Mouse (Mus musculus) A20 (cell line): ENCODE measurements around the gene Ypel1.
A peak's percentile ranks its signal among the peaks of the same experiment; 100 is the strongest.

Source experiments
- DNase-seq: peaks from one replicate; pipeline ENCODE4 v3.0.0-alpha.2; 2011; ENCODE audit warnings: low read depth, low spot score

The Ypel1 gene

DNA sequence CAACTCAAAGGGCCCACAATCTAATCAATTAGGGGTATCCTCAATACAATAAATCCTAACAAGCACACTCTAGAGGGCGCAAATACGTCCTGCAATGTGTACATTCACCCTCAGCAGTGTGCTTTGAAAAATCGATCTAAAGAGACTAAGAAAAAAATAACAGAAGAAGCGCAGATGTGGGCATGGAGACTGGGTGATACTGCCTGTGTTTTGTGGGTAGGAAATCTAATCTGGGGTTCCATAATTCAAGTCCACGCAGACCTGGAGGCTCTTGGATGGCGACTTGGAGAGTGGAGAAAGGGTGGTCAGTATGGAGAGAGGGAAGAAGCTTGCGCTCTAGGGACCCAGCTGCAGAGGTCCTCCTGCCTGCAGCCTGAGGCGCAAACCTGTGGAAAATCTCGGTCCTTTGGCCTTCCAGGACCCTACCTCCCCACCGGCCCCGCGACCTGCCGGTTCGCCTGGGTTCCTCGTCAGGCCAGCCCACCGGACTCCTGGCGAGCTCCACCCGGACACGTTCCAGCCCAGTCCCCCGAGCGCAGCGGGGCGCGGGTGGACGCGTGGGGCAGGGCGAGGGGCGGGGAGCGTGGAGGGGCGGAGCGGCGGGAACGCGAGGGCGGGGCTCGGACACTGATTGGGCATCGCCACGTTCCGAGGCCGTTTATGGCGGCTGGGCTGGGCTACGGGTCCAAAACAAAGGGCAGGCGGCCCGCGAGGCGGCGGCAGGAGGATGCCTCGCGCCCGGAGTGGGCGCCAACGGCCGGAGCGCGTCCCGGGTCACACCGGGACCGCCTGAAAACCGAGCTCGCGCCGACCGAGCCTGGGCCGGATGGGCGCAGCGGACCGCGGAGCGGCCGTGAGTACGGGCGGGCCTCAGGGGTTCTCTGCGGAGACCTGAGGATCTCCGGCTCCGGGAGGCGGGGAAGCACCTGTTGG, at the start of gene Ypel1:
Ypel1 (plus strand) TSS at position 186 of the 933 bp plus-strand sequence.
- DNase-seq = peak; percentile 84

- DNase-seq = no peak
Observed at GRCm38 (mm10) chr16:17024469-17025148, 44.9 kb upstream of the Ypel1 start.

DNA sequence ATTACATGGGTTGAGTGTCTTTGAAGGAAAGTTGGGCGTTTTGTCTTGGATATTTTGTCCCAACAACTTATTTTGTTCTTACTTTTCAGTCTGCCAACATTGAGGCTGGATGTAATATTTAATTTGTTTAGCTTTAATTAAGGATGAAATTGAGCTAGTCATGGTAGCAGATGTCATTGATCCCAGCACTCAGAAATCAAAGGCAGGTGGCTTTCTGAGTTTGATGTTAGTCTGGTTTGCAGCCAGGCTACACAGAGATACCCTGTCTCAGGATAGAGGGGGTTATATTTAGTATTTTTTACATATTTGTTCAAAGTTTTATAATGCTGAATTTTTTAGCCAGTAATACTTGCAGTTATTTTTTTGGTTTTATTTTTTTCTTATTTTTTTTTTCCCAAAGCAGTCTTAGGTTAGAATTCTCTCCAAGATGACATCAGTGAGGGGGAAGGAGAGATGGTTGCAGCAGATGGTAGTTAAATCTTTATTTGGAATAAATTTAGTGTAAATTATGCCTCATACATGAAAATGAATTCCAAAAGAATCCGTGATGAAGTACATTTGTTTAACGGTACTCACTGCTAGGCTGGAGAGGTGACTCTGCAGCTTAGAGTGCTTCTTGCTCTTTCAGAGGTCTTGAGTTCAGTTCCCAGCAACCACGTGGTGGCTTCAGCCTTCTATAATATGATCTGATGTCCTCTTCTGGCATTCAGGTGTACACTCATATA, 39.4 kb upstream of the Ypel1 start:
- no peak for DNase-seq

DNA sequence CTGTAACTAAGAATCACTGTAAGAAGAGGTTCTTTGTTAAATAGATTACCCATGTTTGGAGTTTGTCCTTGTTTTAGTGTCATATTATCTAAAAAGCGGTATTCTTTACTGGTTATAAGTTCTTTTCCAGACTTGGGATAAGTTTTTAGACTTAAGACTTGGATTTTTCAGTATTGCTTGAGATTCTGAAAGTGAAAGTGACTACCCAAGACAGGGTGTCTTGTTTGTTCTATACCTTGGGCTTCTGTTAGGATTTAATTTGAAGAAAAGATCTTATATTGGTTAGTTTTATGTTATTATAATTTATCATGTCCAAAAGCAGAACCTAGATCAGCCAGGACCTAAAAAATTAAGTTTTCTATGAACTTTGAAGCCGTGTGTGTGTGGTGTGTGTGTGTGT, 35.7 kb upstream of the Ypel1 start:
- DNase-seq = no peak

GRCm38 (mm10) chr16:17040716-17041115, 28.8 kb upstream of the Ypel1 start:
- DNase-seq = no peak

- no peak for DNase-seq
Observed at GRCm38 (mm10) chr16:17041417-17041816, 28.1 kb upstream of the Ypel1 start.

GRCm38 (mm10) chr16:17044320-17044719, 25.2 kb upstream of the Ypel1 start:
- no peak for DNase-seq

- DNase-seq = no peak
Observed at GRCm38 (mm10) chr16:17045287-17045686, 24.2 kb upstream of the Ypel1 start.

DNA sequence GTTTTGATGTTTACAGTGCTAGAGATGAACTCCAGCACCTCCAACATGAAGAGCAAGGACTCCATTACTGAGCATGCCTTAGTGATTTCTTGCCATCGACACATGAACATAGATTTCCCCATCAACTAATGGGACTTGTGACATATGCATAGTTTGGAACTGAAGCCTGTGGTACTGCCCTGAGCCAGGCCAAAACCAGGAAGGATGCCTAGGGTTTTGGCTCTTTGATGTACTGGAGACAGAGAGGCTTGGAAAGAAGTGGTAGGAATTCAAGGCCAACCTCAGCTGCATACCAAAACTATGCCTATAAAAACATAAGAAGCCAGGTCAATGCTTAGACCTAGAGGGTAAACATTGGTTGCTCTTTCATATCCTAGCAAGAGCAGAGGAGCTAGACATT, 19.6 kb upstream of the Ypel1 start:
- DNase-seq = no peak

- DNase-seq = no peak
Observed at GRCm38 (mm10) chr16:17052087-17052486, 17.4 kb upstream of the Ypel1 start.

- DNase-seq = no peak
Observed at GRCm38 (mm10) chr16:17053903-17054302, 15.6 kb upstream of the Ypel1 start.

GRCm38 (mm10) chr16:17055584-17055983, 13.9 kb upstream of the Ypel1 start:
- DNase-seq = no peak

GRCm38 (mm10) chr16:17062338-17062737, 7.2 kb upstream of the Ypel1 start:
- DNase-seq = no peak

GRCm38 (mm10) chr16:17067552-17067951, 1.9 kb upstream of the Ypel1 start:
- no peak for DNase-seq

- DNase-seq = peak; percentile 26
Observed at GRCm38 (mm10) chr16:17070716-17071115, 1.2 kb downstream of the Ypel1 start.

GRCm38 (mm10) chr16:17073000-17073399, 3.5 kb downstream of the Ypel1 start:
- DNase-seq = no peak

DNA sequence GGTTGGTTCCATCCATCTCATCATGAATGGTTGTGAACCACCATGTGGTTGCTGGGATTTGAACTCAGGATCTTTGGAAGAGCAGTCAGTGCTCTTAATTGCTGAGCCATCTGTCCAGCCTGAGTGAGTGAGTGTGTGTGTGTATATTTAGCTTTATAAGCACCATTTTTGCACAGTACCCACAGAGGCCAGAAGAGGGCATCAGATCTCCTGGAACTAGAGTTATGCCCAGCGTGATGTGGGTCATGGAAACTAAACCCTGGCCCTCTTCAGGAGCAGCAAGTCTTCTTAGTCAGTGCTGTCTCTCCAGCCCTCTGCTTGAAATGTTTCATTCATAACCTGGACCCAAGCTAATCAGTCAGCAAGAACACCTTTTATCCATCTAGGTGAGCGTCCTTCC, 6.8 kb downstream of the Ypel1 start:
- DNase-seq = peak; percentile 33

- no peak for DNase-seq
Observed at GRCm38 (mm10) chr16:17076869-17077268, 7.4 kb downstream of the Ypel1 start.

- no peak for DNase-seq
Observed at GRCm38 (mm10) chr16:17078101-17078500, 8.6 kb downstream of the Ypel1 start.

GRCm38 (mm10) chr16:17082121-17082792, 12.8 kb downstream of the Ypel1 start:
- DNase-seq = no peak

GRCm38 (mm10) chr16:17085636-17086035, 16.1 kb downstream of the Ypel1 start:
- DNase-seq = no peak

DNA sequence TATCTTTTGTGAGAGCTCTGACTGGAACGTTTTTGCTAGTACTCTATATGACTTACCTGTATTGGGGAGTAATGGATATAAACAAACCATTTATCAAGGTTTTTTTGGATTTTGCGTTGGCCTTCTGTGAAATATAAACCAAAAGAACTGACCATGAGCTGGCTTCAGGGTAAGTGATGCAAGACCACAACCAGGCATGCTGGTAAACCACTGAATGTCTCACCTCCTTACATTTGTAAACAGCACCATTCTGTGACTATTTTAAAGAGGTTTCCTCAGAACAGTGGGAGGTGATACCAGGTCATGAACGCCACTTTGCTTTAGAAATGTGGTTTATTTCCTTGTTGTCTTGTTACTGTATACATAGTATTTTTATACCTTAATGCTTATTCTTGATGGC, 16.7 kb downstream of the Ypel1 start:
- no peak for DNase-seq
